Mouse (Mus musculus): Measurements from ENCODE around the gene Slamf8.

DNA sequence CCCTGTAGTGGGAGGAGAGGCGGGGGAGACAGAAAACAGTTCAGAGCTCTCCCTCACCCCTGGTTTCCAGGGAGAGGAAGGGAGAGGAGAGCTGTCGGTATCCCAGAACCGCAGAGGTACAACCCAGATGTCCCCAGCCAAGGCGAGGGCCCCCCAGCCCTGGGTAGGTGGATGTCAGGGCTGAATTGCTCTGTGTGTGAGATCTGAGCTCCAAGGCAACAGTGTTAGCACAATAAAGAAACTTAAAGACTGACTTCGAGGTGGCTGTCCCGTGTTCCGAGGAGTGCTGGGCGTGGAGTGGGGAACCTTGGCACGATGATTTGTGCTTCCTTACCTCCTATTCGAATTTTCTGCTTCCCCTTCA lies 26.9 kb downstream of the Slamf8 start:
- TF ChIP-seq CHD2 (IDR thresholded peaks at IDR 0.05; ENCODE audit: low read depth, low read length) (no peak), ZC3H11A (IDR thresholded peaks at IDR 0.05; ENCODE audit: borderline replicate concordance, low read depth, low read length) (no peak), HCFC1 (IDR thresholded peaks at IDR 0.05; ENCODE audit: borderline replicate concordance, insufficient read depth, low read length) (peak; percentile 1; the same call in 1 of the 2 replicates), MAFK (IDR thresholded peaks at IDR 0.05; ENCODE audit: insufficient read depth, low read depth, low read length) (no peak), ZNF384 (IDR thresholded peaks at IDR 0.05; ENCODE audit: low read depth, low read length) (no peak)
